Mouse (Mus musculus) erythroblast, embryonic 14.5 days (primary cell): ENCODE measurements around the gene Clip4.

Source experiments
- GATA1 ChIP-seq: IDR thresholded peaks from 2 replicates; pipeline ENCODE4 v1.6.1; 2012; ENCODE audit warnings: low read length, inconsistent platforms, mixed read lengths
- TAL1 ChIP-seq: IDR thresholded peaks from 3 replicates; pipeline ENCODE4 v1.6.1; 2012; ENCODE audit warnings: low read length, inconsistent platforms, mixed read lengths

- no peak for TF ChIP-seq GATA1
- TF ChIP-seq TAL1 = no peak
These were observed 104.7 kb downstream of the Clip4 start for GRCm38 (mm10) chr17:71872976-71873375.
